Mouse (Mus musculus): Measurements from ENCODE around the gene Zfp85. TPM values are rescaled to one million over a fixed set of nuclear protein-coding genes. Genes with fewer than 3 reads are reported as not detected.
"Not testable (repeated sequence)": the region's sequence is repeated elsewhere in the genome, so short reads cannot be mapped to it uniquely, and the experiment has no call there.

Gene Zfp85
- 1 to 10 TPM; 2.3 to 3.2 TPM for total RNA-seq (2021)

GRCm38 (mm10) chr13:67754333-67755306, at the start of gene Zfp85:
Zfp85 (minus strand) TSS chr13:67755228.
- intact Hi-C loops (cut with DNase I), result loop anchor here (2.0 kb wide), 1 partner anchor 24 kb away; the partner anchor contains the start of gene Zfp493
- peak; percentile 71 to 74 for DNase-seq

GRCm38 (mm10) chr13:67799151-67799550, 44.1 kb upstream of the Zfp85 start:
- DNase-seq; intact Hi-C loops (cut with DNase I): not testable (repeated sequence)

- intact Hi-C loops (cut with DNase I), result no loop called here
- DNase-seq, result no peak
Observed at GRCm38 (mm10) chr13:67798618-67799017, 43.6 kb upstream of the Zfp85 start.

- intact Hi-C loops (cut with DNase I), result no loop called here
- no peak for DNase-seq
Observed at GRCm38 (mm10) chr13:67791921-67792455, 37.0 kb upstream of the Zfp85 start.

GRCm38 (mm10) chr13:67779265-67780221, 24.5 kb upstream of the Zfp85 start, which contains the start of gene Zfp493:
Zfp493 (plus strand) TSS chr13:67779693.
- peak; percentile 80 to 86 for DNase-seq
- intact Hi-C loops (cut with DNase I), result loop anchor here (2.0 kb wide), 1 partner anchor 25 kb away; the partner anchor contains the start of gene Zfp85

GRCm38 (mm10) chr13:67763031-67763768, 8.2 kb upstream of the Zfp85 start:
- DNase-seq, result no peak
- intact Hi-C loops (cut with DNase I), result no loop called here

- no peak for DNase-seq
- intact Hi-C loops (cut with DNase I), result no loop called here
Observed at GRCm38 (mm10) chr13:67759966-67760365, 4.9 kb upstream of the Zfp85 start.

- no peak for DNase-seq
- intact Hi-C loops (cut with DNase I), result loop anchor here (2.0 kb wide), 2 partner anchors 23 to 57 kb away; partner anchors contain the start of genes Zfp273 and Zfp493
Observed at GRCm38 (mm10) chr13:67755761-67756160, 733 bp upstream of the Zfp85 start.

GRCm38 (mm10) chr13:67743896-67744295, 11.1 kb downstream of the Zfp85 start:
- intact Hi-C loops (cut with DNase I), result no loop called here
- DNase-seq, result no peak

- intact Hi-C loops (cut with DNase I), result no loop called here
- no peak for DNase-seq
Observed at GRCm38 (mm10) chr13:67742941-67743340, 12.1 kb downstream of the Zfp85 start.

GRCm38 (mm10) chr13:67734391-67734790, 20.6 kb downstream of the Zfp85 start:
- intact Hi-C loops (cut with DNase I); DNase-seq: not testable (repeated sequence)

GRCm38 (mm10) chr13:67729441-67729840, 25.6 kb downstream of the Zfp85 start:
- DNase-seq, result peak; percentile 22 to 29
- intact Hi-C loops (cut with DNase I), result loop anchor here (5.0 to 10.0 kb wide), 3 partner anchors 103 to 205 kb away; partner anchors contain the start of genes Gm10037, Gm26965 and Zfp87

GRCm38 (mm10) chr13:67728641-67729318, 26.2 kb downstream of the Zfp85 start, which contains the start of gene Zfp65:
Zfp65 (minus strand) TSS chr13:67729173.
- DNase-seq, result peak; percentile 58 to 68
- intact Hi-C loops (cut with DNase I), result loop anchor here (5.0 to 10.0 kb wide), 3 partner anchors 104 to 204 kb away; partner anchors contain the start of genes Gm10037, Gm26965 and Zfp87

GRCm38 (mm10) chr13:67728106-67728505, 26.9 kb downstream of the Zfp85 start:
- intact Hi-C loops (cut with DNase I), result loop anchor here (5.0 to 10.0 kb wide), 3 partner anchors 104 to 203 kb away; partner anchors contain the start of genes Gm10037, Gm26965 and Zfp87
- DNase-seq, result no peak

- DNase-seq, result not testable (repeated sequence)
- intact Hi-C loops (cut with DNase I), result loop anchor here (5.0 to 10.0 kb wide), 3 partner anchors 107 to 201 kb away; partner anchors contain the start of genes Gm10037, Gm26965 and Zfp87
Observed at GRCm38 (mm10) chr13:67725331-67725730, 29.7 kb downstream of the Zfp85 start.

- peak; percentile 91 to 93 for DNase-seq
- intact Hi-C loops (cut with DNase I), result loop anchor here (1.0 to 10.0 kb wide), 3 partner anchors 41 to 199 kb away; partner anchors contain the start of genes Gm26965, Gm49345, Zfp729a and Zfp87
Observed at GRCm38 (mm10) chr13:67723848-67724479, 31.1 kb downstream of the Zfp85 start.
